Mouse (Mus musculus) thymus, adult 2 months (tissue): ENCODE data around the gene Pon2.

Experiments used
- CTCF ChIP-seq: fragments of 200-500 bp; IDR thresholded peaks from 2 replicates; pipeline ENCODE4 v1.5.1; 2012; ENCODE audit warnings: mild to moderate bottlenecking, control low read depth, low read length, moderate library complexity, borderline replicate concordance; ENCODE audit not compliant: control insufficient read depth, poor library complexity, insufficient read depth; ENCODE audit errors: extremely low read depth
- POLR2A ChIP-seq: fragments of 200-500 bp; IDR thresholded peaks from 2 replicates; pipeline ENCODE4 v1.6.1; 2012; ENCODE audit warnings: mild to moderate bottlenecking, low read length, control low read depth, moderate library complexity; ENCODE audit not compliant: control insufficient read depth, poor library complexity, insufficient read depth; ENCODE audit errors: extremely low read depth

GRCm38 (mm10) chr6:5233812-5234211, 64.4 kb downstream of the Pon2 start:
- no peak for TF ChIP-seq POLR2A
- no peak for TF ChIP-seq CTCF
